Mouse (Mus musculus) cerebellum, adult 2 months (tissue): Measurements from ENCODE around the gene Tecpr1.

Source experiments
- CTCF ChIP-seq: fragments of 200-500 bp; IDR thresholded peaks from 2 replicates; pipeline ENCODE4 v1.5.1; 2011; ENCODE audit warnings: low read depth, mild to moderate bottlenecking, control low read depth, low read length, moderate library complexity, borderline replicate concordance; ENCODE audit not compliant: insufficient read depth
- POLR2A ChIP-seq: fragments of 200-500 bp; IDR thresholded peaks from 2 replicates; pipeline ENCODE4 v1.6.1; 2011; ENCODE audit warnings: low read length, control low read depth, borderline replicate concordance; ENCODE audit not compliant: insufficient read depth

- TF ChIP-seq CTCF = no peak
- no peak for TF ChIP-seq POLR2A
Measured at GRCm38 (mm10) chr5:144263082-144263481, 39.7 kb upstream of the Tecpr1 start.
